Mouse (Mus musculus) heart, adult 2 months (tissue): ENCODE results near the gene Slc35b2.

ENCODE experiments used
- CTCF ChIP-seq: fragments of 200-600 bp; IDR thresholded peaks from 2 replicates; pipeline ENCODE4 v1.8.1; 2022; ENCODE audit warnings: antibody characterized with exemption, mild to moderate bottlenecking, moderate library complexity
- POLR2A ChIP-seq: fragments of 200-500 bp; IDR thresholded peaks from 2 replicates; pipeline ENCODE4 v1.6.1; 2011; ENCODE audit warnings: mild to moderate bottlenecking, low read depth, low read length, control low read depth; ENCODE audit not compliant: insufficient read depth

GRCm38 (mm10) chr17:45550253-45550652 lies 13.4 kb upstream of the Slc35b2 start:
- TF ChIP-seq CTCF, result no peak
- no peak for TF ChIP-seq POLR2A
